In the genomic region with DNA sequence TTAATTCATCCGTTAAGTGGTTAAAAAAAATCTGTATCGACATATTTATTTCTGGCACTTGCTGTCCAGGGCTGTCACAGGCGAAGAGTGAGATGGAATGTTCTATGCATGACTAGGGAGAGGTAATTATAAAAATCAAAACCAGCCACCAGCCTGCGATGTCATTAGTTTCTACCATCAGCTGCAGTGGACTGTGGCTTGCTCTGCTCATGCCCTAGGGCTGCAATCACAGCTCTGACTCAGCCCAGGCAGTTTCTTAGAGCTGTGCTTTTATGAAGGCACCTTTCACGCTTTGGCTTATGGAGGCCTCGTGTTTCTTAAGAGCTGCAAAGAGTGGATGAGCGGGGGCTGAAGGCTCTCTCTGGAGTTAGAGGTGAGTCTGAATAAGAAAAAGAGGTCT, we compare ENCODE assay signal across 13 mouse cellular contexts. TPM values are rescaled to one million over a fixed set of nuclear protein-coding genes. Genes with fewer than 3 reads are reported as not detected.
A peak's percentile ranks its signal among the peaks of the same experiment; 100 is the strongest.
DNase-seq lines count a peak whose midpoint lies in the region.
"Had no signal": no experiment of that assay in that cellular context is flagged by ENCODE, and none has a peak within 500 bp of the region (broad histone marks: within the 10 kb centered on the region; RNA-seq: fewer than 3 reads in every experiment).

No protein-coding gene starts in this region.

- DNase-seq in Muller cell, postnatal 12 days (ENCODE audit: inconsistent ontology term): peak; percentile 37
- DNase-seq in embryonic facial prominence, embryonic 10.5 days (ENCODE audit: low spot score): peak; percentile 21
- peak; percentile 8 for DNase-seq in kidney, adult 18-20 months
- DNase-seq in limb, embryonic 10.5 days (ENCODE audit: low spot score): peak; percentile 41
- DNase-seq in adrenal gland, postnatal 4 days (ENCODE audit: low spot score in 2 of 2): no peak
- DNase-seq in heart, adult 9 months (ENCODE audit: low spot score in 2 of 2): no peak
- no peak for DNase-seq in ovary, postnatal 10 days (ENCODE audit: low spot score)
- DNase-seq: cerebellum, postnatal 25 days; gastrocnemius, postnatal 10 days; left cerebral cortex, postnatal 4 days; right cerebral cortex, adult 18-20 months had no signal

- no peaks in the 10 kb centered on the region for H3K9me3 ChIP-seq in embryonic facial prominence, embryonic 10.5 days
- H3K9me3 ChIP-seq in limb, embryonic 10.5 days (replicated peaks): no peaks in the 10 kb centered on the region
- H3K9me3 ChIP-seq: heart, embryonic 15.5 days had no signal

- H3K4me1 ChIP-seq in embryonic facial prominence, embryonic 10.5 days: peaks cover 13% of the 10 kb centered on the region
- H3K4me1 ChIP-seq in limb, embryonic 10.5 days: peaks cover 26% of the 10 kb centered on the region

- peaks cover 6% of the 10 kb centered on the region; the same call in 1 of the 2 replicates for H3K36me3 ChIP-seq in embryonic facial prominence, embryonic 10.5 days (replicated peaks)
- H3K36me3 ChIP-seq in limb, embryonic 10.5 days: no peaks in the 10 kb centered on the region
- H3K36me3 ChIP-seq: heart, embryonic 15.5 days had no signal

- WGBS in embryonic facial prominence, embryonic 10.5 days: 65% methylated on average over 7 of the region's 7 CpGs
- WGBS in limb, embryonic 10.5 days: 52% methylated on average over 7 of the region's 7 CpGs

- H3K27me3 ChIP-seq in embryonic facial prominence, embryonic 10.5 days (replicated peaks; ENCODE audit: low read depth, poor library complexity, severe bottlenecking): no peaks in the 10 kb centered on the region
- H3K27me3 ChIP-seq in limb, embryonic 10.5 days (ENCODE audit: low read depth, poor library complexity, severe bottlenecking): no peaks in the 10 kb centered on the region
- H3K27me3 ChIP-seq: heart, embryonic 15.5 days had no signal

- H3K27ac ChIP-seq in embryonic facial prominence, embryonic 10.5 days (replicated peaks): no peak overlapping the region
- H3K27ac ChIP-seq in limb, embryonic 10.5 days: peak overlapping the region; percentile 14; the same call in 1 of the 2 replicates
- H3K27ac ChIP-seq: heart, embryonic 15.5 days had no signal

- H3K4me3 ChIP-seq in embryonic facial prominence, embryonic 10.5 days: no peak overlapping the region
- H3K4me3 ChIP-seq in limb, embryonic 10.5 days: no peak overlapping the region
- H3K4me3 ChIP-seq: erythroblast, embryonic 14.5 days; heart, embryonic 15.5 days had no signal

RNA-seq across cellular contexts. Expression of a gene that starts 32.3 kb away (rescaled TPM):
- 6.6 and 8.0 TPM in 2 replicates for polyA plus RNA-seq in embryonic facial prominence, embryonic 10.5 days (2016; fragmentation: Nextera tagmentation; extraction: Ambion mirVana)
- polyA plus RNA-seq in limb, embryonic 10.5 days (2016; fragmentation: Nextera tagmentation; extraction: Ambion mirVana): 4.7 and 6.7 TPM in 2 replicates
- 10 to 100 TPM; 90.0 to 95.0 TPM for total RNA-seq in adrenal gland, postnatal 4 days (2021)

Comparison
In these comparisons a context has a peak if more than half of its experiments do, and no peak if none do; other contexts are left out.
1. DNase-seq: peak in Muller cell, postnatal 12 days (single experiment), embryonic facial prominence, embryonic 10.5 days (single experiment), kidney, adult 18-20 months (single experiment) and limb, embryonic 10.5 days (single experiment); none in adrenal gland, postnatal 4 days (0 of 2), heart, adult 9 months (0 of 2) and ovary, postnatal 10 days (single experiment).